Mouse (Mus musculus) adrenal gland, adult 8-10 months (tissue): ENCODE results near the gene Gm8005. TPM values are rescaled to one million over a fixed set of nuclear protein-coding genes. Genes with fewer than 3 reads are reported as not detected.
"Not testable (repeated sequence)": the region's sequence is repeated elsewhere in the genome, so short reads cannot be mapped to it uniquely, and the experiment has no call there.

Experiments used
- DNase-seq: peaks from one replicate; pipeline ENCODE4 v3.0.0; 2022
- total RNA-seq, 4 experiments: library from RNA; stranded (reverse); gene quantifications; 2 replicates each; pipeline ENCODE4 v1.2.4; 2022

Gm8005 gene
- total RNA-seq, result not detected

- not testable (repeated sequence) for DNase-seq
These were observed at the start of gene Gm8005 for GRCm38 (mm10) chr14:42439573-42439972. Gene Gm8005 (minus strand): TSS chr14:42439673.

- DNase-seq, result not testable (repeated sequence)
These were observed 24.1 kb upstream of the Gm8005 start, which contains the start of gene Gm8011 for GRCm38 (mm10) chr14:42463581-42463980. Gene Gm8011 (plus strand): TSS chr14:42463881.

Other genes with a start within 250 kb of the Gm8005 start
- gene Gm3573, start 248.9 kb downstream of the Gm8005 start, total RNA-seq, result not detected
- not detected for gene Gm17026, start 179.6 kb downstream of the Gm8005 start, total RNA-seq
- not detected for gene Gm9611, start 142.3 kb downstream of the Gm8005 start, total RNA-seq
- not detected for gene Gm7995, start 129.5 kb downstream of the Gm8005 start, total RNA-seq
- not detected for gene Gm8011, start 24.2 kb upstream of the Gm8005 start, total RNA-seq
- not detected for gene Gm8020, start 62.7 kb upstream of the Gm8005 start, total RNA-seq
- not detected for gene Gm8024, start 84.6 kb upstream of the Gm8005 start, total RNA-seq
- gene Gm17124, start 160.2 kb upstream of the Gm8005 start, total RNA-seq, result not detected
- gene Gm3633, start 202.2 kb upstream of the Gm8005 start, total RNA-seq, result not detected
- gene Gm10378, start 216.3 kb upstream of the Gm8005 start, total RNA-seq, result not detected